Mouse (Mus musculus) telencephalon, adult 2 months (tissue): ENCODE measurements at regions not wholly inside any gene's neighbourhood (a gene's known extent, or its start where the extent isn't known, plus 50 kb on each side); places are given as distances from the start of the nearest gene placed in this dataset.

ENCODE experiments used
- DNase-seq: peaks from one replicate; pipeline ENCODE4 v3.0.0-alpha.2; 2011; ENCODE audit warnings: low read depth, low spot score

DNA sequence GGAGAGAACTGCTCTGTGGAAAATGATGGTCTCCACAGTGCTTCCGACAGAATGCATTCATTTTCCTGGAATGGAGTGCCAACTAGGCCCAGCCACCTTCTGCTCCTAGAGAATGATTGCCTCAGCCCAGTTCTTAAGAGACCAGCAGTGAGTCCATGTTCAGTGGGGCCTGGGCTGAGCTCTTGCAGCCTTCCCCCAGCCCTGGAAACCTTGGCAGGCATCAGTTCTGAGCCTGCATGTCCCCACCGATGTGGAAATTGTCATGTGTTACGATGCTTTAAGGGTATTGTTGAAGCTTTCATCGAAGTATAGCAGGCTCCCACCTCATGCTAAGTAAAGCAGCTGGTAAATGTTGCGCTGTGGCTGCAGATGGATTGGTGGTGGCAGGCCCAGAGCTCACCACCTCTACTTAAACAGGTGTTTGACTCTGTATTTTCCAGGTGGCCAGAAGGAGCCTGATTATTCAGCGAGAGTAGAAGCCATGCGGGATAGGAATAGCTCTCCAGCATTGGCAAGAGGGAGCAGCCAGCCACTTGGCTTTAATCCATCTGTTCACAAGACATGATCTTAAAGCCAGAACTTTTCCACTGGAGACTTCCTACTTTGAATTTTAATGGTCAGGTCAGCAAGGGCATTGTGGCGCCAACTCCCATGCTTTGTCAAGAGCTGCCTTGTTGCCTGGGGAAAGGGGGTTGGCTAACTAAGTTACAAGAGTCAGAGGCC lies 437.5 kb downstream of the Meis1 start:
- DNase-seq: peak; percentile 5

DNA sequence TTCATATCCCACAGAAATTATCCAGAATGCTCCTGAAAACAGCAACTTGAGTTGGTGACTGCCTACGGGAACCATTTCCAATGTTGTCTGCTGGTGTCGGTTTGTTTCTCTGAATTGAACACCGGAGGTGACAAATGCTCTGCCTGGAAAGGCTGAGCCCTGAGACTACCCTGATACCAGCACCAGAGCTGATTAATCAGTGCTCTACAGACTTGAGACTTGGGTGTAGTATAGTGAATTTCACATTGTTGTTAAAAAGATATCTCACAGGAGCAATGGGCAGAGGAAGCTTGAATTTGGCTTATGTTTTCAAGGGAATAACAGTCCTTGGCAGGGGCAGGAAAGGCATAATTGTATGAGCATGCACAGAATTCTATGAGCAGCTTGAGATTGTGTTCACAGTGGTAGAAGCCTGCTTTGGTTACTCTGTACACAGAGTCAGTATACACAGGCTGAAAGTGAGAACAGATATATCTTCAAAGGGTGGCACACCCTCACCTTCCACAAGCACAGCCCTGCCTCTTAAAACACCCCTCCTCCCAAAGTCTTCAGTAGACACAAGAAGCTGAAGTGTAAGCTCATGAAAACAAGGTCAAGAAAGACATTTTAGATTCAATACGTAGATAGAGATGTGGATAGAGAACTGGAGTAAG lies 447.1 kb downstream of the Meis1 start:
- no peak for DNase-seq

DNA sequence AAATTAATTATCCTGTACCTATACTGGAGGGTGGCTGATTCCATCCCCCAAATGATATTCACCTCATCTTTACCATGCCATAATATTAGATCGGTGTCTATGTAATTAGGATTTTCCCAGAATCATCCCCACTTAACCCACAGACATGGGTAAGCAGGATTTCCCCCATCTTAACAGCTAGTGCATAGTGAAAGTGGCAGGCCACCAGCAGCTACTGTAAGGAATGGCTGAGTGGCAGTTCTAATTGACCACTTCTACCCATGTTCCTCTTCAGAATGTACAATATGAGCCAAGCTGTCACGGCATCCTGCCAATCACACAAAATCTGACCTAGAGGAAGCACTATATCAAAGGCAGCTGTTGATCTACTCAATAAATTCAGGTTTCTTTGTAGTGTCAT lies 455.8 kb downstream of the Meis1 start:
- no peak for DNase-seq

DNA sequence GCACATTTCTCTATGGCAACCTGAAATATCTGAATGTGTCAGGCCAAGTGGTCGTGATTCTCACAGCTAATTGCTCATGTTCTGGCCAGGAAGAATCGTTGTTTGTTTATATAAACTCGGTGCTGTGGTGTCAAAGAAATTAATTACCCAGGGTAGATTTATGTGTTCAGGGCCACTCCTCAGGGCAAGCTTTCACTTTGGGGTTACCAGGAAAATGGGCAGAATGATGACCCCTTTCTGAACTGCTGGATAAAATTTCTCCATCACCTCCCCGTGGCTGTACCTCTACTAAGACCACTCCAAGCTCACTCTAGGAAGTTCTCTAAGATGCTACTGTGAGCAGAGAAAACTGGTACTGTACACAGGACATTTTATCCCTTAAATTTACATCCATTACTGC lies 460.1 kb downstream of the Meis1 start:
- DNase-seq: no peak

DNA sequence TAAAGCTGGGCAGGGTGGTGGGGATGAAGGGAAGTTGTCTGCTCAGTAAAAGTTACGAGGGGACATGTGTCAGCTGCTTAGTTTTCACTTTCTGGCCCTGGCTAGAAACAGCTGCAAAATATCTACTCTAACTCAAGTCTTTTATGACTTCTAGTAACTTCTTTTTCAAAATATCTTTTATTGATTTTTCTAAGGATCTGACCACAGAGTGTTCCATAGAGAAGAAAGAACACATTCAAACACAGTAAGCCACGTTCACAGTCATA lies 483.3 kb downstream of the Meis1 start:
- DNase-seq: no peak

DNA sequence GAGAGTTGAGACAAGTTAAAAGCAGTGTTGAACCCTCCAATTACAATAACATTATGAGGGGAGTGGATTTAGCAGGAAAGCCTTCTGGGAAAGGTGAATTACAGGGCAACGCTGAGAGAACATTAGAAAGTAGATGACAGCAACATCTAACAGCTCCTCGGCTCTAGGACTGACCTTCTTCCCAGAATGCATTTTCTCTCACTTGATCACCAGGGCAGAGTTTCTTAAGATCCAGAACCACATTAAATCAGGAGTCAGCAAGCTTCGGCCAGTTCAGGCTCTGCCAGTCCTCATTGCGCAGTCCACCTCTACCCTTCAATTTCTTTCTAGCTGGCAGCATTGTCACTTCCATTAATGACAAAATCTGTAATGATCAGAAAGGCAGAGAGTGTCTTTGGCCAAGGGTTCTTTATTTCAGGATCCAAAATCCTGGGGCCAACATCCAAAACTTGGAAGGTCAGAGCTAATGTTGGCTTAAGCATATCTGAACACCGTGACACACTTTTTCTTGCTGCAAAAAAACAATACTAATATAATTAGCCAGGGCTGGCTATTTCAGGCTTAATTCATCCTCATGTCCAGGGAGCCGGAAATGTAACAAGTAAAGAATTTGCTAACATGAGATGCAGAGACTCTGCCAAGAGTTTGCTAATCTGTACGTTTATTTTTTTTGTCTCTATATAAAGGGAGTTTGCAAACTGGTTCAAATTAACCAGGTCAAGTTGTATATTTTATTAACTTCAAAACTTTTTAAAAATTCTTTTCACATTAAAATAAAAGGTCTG lies 483.8 kb downstream of the Meis1 start:
- no peak for DNase-seq

DNA sequence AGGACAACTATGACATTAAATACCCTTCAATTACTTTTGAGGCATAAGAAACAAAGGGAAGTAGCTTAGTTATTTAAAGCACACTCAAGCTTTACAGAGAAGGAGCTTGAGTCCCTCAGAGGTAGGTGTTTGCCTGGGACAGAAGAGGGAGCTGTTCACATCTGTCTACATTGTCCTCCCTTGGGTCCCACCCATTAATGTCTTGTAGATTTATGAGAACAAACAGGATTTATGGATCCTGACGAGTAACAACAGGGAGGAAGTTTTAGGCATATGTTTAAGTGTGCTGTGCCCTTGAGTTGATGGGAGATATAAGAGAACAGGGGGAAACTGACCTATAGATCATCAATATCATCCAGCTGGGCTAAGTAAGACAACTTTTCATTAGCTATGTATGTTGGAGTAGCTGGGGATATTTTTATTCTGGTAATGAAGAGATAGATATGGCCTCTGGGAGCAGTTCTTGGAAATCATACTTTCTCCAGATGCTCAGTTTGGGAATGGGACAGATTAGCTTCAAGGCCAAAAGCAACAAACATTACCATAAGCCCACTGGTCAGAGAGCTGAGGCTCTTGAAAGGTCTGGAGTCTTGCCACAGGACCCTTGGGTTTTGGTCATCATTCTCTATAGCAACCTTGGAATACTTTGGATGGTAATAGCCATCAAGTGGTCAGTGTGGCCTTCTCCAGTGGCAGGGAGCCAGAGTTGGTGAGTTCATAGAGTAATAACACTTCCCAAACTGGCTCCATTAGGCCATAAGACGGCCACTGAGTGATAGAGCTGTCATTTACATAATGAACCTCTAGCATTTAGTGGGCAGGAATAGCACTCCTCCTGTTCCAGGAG lies 487.3 kb downstream of the Meis1 start:
- DNase-seq: no peak

DNA sequence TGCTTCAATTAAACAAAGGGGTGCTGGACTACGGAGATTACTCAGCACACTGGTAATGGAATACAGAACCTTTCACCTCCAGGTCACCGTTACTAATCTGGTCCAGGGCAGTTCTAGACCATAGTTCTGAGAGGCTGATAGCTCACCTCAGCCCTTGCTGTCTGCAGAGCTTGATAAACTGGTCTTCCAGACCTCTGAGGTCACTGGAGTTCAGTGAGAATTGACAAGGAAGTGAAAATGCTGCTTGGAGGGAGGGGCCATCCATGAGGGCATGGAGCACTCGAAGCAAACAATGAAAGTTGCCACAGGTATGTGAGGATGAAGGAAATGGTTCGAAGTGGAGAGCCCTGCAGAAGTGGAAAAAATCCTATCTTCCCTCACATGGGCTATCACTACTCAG lies 490.2 kb downstream of the Meis1 start:
- no peak for DNase-seq

DNA sequence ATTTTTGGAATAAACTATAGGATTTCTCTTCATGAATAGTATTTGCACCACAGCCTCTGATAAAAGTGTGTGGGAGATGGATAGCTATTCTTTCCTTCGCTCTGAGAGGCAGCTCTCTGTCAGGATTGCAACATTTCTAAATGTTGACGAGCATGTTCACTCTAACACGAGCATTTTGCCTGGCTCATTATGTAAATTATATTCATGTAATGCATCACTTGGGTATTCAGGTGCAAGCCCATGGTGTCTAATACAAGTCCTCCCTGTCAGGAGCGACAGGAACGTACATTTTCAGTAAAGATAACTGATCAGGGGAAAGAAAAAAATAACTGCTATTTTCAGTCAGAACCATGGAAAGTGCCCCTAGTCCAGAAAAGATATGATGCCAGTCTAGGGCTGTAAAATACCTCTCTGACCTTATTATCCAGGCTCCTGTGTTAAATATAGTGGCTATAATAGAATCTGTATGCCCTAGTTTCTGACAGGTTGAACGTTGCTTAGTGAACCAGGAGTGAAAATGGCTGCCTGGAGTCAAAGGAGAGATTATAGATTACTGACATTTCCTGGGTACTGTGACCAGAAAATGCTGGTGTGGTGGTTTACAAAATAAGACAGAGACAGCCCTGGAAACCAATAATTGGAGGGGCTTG lies 523.6 kb downstream of the Meis1 start:
- no peak for DNase-seq

DNA sequence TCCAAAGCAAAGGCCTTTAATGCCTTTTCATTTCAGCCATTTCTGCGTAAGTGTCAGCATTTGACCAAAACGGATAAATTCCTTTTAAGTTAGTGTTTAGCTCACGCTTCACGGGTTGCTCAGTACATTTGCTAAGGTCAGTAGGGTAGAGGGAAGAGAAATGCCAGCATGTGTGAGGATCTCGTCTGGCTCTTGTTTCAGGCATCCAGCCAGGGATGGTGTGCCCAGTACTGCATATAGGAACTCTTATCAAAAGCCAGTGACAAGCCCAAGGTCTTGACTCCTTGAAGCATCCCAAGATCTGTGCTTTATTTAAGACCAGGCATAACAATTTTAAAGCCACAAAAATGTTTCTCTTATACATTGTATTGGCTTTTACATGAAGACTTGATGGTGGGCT lies 524.8 kb downstream of the Meis1 start:
- DNase-seq: no peak

DNA sequence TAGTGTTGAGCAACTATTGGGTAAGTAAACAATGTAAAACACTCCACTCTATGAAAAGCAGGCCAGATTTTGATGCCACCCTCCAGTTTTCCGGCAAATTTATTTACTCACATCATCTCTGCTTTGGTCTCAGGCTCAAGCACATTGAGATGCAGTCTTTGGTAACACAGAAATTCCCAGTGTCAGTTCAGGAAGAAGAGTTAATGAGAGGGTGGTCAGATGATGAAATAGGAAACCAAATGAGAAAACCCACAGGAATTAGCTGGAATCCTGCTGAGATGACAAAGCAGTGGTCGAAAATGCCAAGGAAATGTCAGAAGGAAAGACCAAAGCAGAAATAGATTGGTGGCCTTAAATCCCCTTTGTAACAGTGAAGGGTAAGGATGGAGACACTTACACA lies 525.7 kb downstream of the Meis1 start:
- DNase-seq: no peak

DNA sequence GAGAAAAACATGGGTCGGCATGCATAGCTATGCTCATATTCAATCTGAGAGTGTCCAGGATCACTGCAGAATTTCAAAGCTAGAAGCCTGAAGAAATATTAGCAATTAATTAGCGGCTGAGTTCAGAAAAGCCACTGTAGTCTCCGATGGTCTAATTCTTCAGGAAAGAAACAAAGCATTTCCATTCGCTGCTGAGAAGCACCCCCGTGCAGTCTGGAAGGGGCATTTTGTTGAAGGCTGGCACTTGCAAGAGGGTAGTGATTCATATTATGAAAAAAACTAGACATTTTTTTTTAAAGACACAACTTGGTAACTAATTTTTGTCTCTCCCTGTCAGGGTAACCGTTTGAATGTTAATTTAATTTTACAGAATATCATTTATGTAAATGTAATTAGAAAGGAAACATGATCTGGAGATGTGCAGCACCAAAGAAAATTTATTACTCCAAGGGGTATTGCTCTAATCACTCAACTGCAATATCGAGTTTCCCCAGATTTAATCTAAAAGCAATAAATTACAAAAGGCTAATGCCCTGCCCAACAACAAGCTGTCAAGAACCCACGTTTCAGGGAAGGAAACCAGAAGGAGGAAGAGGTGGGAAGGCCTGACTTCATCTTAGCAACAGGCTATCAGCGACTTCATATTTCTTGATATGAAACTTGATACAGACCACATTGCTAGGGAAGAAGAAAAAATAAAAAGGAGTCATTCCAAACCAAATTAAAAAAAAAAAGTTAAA lies 529.1 kb downstream of the Meis1 start:
- DNase-seq: no peak

DNA sequence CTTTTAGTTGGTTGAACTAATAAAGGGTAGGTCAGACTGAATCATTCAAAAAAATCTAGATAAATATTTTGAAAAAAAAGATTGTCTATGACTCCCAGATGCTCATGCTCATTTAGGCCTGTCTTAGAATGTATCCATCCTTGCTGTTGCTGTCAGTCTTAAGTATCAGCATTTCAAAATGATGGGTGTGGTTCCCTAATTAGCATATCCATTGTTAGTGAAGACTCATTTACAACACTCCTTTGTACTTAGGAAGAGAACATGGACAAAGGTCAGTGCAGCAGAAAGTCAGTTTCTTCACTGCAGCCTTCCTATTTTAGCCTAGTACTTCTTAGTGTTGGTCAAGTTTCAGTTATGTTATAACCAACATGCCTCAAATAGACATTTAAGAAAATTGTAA lies 525.2 kb upstream of the Etaa1 start:
- DNase-seq: no peak

DNA sequence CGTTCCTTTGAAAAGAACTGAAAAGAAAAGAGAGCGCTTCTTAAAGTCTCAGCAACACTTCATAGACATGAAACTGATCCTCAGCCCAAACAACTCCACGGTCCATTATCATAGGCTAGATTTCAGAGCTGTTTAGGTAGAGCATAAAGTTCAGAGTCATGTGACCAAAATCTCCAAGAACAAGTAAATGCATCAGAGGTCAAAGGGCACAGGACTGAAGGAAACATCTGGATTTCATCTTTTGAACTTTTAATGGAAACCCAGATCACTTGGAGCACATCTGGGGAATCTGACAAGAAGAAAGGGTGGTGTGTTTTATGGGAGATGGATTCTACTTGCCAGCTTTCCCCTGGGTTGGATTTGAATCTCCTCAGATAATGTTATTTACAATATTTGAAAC lies 497.6 kb upstream of the Etaa1 start:
- no peak for DNase-seq

DNA sequence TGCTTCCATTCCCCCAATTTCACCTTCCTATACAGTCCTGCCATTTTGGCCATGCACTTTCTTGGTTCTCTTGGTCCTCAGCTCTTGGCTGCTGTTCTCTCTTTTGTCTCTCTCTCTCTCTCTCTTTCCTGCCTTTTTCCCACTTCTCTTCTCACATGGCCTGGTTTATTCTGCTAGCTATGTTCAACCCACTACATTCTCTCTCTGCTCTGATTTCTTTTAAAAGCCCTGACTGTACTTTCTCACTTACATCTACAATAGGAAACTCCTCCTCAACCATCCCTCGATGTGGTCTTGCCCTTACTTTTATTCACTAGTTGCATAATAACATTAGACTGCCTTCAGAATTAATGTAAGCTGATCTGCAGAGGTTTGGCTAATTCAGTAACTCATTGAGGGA lies 495.2 kb upstream of the Etaa1 start:
- peak; percentile 15 for DNase-seq

DNA sequence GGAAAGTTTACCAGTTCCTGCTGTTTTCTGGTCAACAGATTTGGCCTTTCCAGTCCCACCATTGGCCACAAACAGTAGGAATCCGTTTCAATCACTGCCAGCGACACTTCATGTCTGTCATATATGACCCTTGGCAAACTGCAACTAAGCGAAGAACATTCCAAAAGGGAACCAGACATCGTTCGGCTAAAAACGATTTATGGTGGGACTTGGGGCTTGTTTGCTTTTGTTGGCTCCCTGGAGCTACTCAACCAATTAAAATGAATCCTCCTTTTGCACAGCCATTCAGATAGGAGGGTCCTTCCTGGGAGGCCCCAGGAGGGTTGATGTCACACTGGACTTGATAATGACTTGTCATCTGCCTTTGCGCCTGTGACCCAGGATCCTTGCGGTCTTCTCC lies 490.9 kb upstream of the Etaa1 start:
- no peak for DNase-seq

DNA sequence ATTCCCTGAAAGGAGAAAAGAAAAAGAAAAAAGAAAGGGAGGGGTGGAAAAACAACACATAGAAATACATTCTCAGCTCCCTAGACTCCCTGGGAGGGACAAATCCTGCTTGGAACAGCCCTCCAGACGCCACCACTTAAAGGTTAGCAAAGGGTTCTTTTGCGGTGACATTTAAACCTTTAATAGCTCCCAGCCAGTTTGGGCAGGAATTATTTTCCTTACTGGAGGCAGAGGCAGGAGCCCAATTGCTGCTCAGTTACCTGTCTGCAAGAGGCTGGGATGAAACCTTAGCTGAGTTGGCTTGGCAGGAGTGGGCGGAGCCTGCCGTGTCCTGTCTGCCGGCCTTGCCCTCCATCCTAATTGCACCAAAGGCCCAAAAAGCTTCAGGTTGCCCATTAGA lies 490.4 kb upstream of the Etaa1 start:
- no peak for DNase-seq

DNA sequence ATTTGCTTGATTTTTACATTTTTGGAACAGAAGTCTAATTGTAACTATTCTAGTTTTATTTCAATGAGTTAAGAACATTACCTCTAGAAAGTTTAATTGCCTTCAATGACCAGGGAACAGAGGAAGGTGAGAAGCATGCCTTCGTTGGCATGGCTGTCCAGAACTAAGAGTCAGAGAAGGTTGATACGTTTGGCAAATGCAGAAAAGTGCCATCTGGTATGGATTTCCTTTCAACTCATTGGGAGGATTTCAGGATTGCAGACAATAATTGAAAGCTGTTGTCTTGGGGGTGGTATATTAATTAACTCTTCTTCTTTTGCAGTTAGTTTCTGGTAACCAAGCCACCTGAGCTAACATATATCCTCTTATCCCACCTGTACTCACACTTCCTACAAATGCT lies 489.5 kb upstream of the Etaa1 start:
- DNase-seq: no peak

DNA sequence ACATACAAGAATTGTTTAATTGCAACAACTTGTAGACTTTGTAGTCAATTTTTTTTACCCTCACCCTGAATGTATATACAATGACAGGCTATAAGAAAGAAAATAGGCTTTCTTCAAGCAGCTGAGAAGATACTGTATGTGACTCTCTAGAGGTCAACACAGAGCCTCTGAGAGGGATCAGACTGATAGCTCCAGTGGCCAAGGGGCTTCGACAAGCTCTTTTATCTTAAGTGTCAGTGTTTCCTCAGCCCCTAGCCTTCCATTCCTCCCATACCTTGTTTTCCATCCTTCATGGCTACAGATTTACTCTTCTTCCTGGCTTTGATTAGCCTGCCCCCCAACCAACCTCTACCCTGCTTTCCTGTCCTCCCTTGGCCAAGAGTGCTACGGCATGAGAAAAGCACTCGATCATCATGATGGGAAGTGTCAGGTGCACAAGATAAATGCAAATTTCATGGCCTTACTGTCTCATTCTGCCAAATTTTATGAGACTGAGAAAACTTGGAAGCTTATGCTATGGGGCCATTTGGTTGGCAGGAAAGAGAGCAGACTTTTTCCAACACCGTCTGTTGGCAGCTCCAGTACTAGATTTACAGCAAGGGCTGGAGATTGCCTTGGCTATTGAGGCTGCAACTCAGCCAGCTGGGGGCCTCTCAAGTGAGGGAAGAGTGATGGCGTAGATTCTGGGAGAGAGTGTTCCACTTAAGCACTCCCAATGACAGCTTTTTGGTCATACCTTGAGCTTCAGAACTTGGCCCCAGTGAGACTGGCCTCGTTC lies 484.3 kb upstream of the Etaa1 start:
- DNase-seq: peak; percentile 13

DNA sequence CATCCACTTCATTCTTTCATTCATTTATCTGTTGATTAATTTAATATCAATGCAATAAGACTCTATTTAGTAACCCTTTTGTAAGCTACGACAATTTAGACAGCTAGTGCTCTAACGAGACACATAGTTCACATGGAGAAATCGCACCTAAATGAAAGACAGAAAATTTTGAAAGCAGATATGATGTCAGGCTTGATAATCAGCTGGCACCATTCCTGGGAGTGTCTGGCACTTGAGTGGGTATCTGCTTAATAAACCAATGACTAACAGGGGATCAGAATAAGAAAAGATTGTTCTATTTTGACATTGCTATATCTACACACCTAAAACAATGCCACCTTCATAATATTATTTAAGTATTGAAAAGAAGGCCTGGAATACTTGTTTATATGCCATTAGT lies 467.4 kb upstream of the Etaa1 start:
- DNase-seq: no peak
